Mouse (Mus musculus): Measurements from ENCODE around the gene Cald1. TPM values are rescaled to one million over a fixed set of nuclear protein-coding genes. Genes with fewer than 3 reads are reported as not detected.
A peak's percentile ranks its signal among the peaks of the same experiment; 100 is the strongest.

The Cald1 gene
- polyA plus RNA-seq, 1 experiment from 2014 or later, result 173 TPM

DNA sequence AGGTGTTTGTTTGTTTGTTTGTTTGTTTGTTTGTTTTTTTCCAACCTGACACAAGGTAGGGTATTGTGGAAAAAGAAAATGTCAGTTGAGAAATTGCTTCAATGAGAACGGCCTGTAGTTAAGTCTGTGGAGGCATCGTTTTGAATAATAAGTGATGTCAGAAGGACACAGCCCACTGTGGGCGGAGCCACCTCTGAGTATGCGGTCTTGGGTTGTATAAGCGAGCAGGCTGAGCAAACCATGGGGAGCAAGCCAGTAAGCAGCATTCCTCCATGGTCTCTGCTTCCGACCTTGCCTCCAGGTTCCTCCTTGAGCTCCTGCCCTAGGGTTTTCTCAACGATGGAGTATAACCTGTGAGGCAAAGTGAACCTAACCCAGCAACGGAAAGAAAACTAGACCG is 7.6 kb upstream of the Cald1 start:
- no peaks in the 10 kb centered on the region for H3K36me3 ChIP-seq
- no peak overlapping the region for H3K9ac ChIP-seq
- H3K4me3 ChIP-seq, result no peak overlapping the region
- H3K27ac ChIP-seq (replicated peaks), result no peak overlapping the region
- H3K4me1 ChIP-seq, result no peaks in the 10 kb centered on the region
- no peaks in the 10 kb centered on the region for H3K9me3 ChIP-seq
- no peak overlapping the region for H3K4me2 ChIP-seq
- 84% methylated on average over 9 of the region's 9 CpGs for WGBS
- no peaks in the 10 kb centered on the region for H3K27me3 ChIP-seq (replicated peaks)
- no peak for ATAC-seq (ENCODE audit: extremely low read depth, insufficient number of reproducible peaks, low FRiP score, low TSS enrichment)

DNA sequence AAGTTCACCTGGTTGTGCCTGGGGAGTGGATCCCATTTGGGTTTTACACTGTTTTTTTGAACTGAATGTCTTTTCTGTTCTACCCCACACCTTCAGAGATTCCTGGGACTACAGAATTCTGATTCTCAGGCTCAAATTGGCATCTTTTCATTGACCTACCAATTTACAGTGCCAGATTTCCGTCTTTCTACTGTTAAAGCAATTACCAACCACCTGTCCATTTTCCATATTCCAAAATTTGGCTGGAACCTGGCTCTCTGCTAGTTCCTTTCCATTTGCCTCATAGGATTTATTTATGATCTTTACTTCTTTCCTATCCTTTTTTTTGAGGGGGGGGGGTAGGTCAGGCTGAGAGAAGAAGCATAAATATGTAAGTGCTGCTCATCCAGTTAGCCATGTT is 4.9 kb upstream of the Cald1 start:
- ATAC-seq (ENCODE audit: extremely low read depth, insufficient number of reproducible peaks, low FRiP score, low TSS enrichment), result no peak
- 88% methylated on average over 1 of the region's 1 CpGs for WGBS
- no peak overlapping the region for H3K4me2 ChIP-seq
- H3K36me3 ChIP-seq, result no peaks in the 10 kb centered on the region
- H3K4me3 ChIP-seq, result no peak overlapping the region
- no peaks in the 10 kb centered on the region for H3K27me3 ChIP-seq (replicated peaks)
- H3K9me3 ChIP-seq, result no peaks in the 10 kb centered on the region
- H3K27ac ChIP-seq (replicated peaks), result no peak overlapping the region
- peaks cover 22% of the 10 kb centered on the region for H3K4me1 ChIP-seq
- H3K9ac ChIP-seq, result no peak overlapping the region

DNA sequence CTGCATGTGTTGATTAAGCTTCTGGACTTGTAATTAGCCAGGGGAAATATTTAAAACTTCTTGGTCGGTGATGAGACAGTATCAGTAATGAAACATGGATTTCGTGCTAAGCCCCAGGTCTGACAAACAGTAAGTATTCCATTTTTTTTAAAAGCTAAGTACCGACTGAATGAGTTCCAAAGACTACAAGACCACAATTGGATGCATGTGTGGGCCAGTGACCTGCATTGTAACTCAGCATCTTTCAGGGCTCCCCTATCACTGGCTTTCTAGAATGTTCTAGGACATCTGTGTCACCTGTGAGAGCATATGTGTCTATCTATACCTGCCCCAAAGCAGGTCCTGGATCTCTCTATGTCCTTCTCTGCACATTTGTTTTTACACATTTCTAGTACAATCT is 984 bp upstream of the Cald1 start:
- 71% methylated on average over 3 of the region's 3 CpGs for WGBS
- Histone ChIP-seq H3K4me2 (peak overlapping the region; percentile 75), H3K4me3 (no peak overlapping the region), H3K9me3 (no peaks in the 10 kb centered on the region), H3K27ac (replicated peaks) (peak overlapping the region; percentile 93), H3K27me3 (replicated peaks) (no peaks in the 10 kb centered on the region), H3K9ac (peak overlapping the region; percentile 89; the same call in 1 of the 2 replicates), H3K4me1 (peaks cover 49% of the 10 kb centered on the region), H3K36me3 (no peaks in the 10 kb centered on the region)
- no peak for ATAC-seq (ENCODE audit: extremely low read depth, insufficient number of reproducible peaks, low FRiP score, low TSS enrichment)

DNA sequence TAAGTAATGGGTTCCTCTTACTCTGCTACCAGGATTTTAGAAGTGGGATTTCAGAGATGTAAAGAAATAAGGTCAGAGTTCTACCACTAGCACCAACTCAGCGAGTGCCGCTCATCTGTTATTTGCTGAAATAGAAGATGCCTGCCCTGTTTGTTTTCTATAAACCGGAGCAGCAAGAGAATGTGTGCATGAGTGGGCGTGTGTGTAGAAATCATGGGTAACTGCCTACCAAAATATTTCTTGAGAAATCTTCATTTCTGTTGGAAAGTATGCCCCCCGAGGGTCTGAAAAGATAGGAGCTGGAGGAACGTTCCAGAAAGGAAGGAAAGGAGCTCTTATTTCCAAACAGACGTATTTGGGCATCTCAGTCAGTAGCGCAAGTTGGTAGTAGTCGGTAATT is 871 bp downstream of the Cald1 start:
- Histone ChIP-seq H3K36me3 (0 out of 2 replicates have a peak, but pooled peaks cover 1% of the 10 kb centered on the region), H3K4me1 (peaks cover 66% of the 10 kb centered on the region), H3K27ac (replicated peaks) (peak overlapping the region; percentile 93), H3K4me2 (peak overlapping the region; percentile 75), H3K27me3 (replicated peaks) (no peaks in the 10 kb centered on the region), H3K9me3 (no peaks in the 10 kb centered on the region), H3K9ac (peak overlapping the region; percentile 89), H3K4me3 (peak overlapping the region; percentile 58)
- ATAC-seq (ENCODE audit: extremely low read depth, insufficient number of reproducible peaks, low FRiP score, low TSS enrichment), result no peak
- 21% methylated on average over 9 of the region's 9 CpGs for WGBS

DNA sequence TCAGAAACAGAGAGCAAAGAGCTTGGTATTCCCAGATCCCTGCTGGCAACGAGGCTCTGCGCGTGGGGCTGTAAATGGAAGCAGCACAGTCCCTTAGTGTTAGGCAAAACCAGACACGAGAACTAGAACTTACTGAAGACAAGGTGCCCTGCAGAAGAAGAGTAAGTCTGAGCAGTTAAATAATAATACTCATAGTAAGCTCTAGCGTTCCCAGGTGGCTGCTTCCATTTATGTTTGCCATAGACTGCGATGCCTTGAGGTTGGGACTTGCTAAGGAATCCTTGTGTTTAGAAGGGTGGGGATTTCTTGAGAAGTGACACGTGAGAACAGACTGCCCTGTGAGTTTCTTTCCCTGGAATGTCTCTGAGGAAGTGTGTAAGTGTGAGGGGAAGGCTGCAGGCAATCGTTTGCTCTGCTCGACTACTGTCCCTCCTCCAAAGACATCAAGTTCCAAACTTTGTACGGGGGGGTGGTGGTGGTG is 1.4 kb downstream of the Cald1 start:
- peak overlapping the region; percentile 58 for H3K4me3 ChIP-seq
- H3K27ac ChIP-seq (replicated peaks), result peak overlapping the region; percentile 93
- ATAC-seq (ENCODE audit: extremely low read depth, insufficient number of reproducible peaks, low FRiP score, low TSS enrichment), result no peak
- 18% methylated on average over 10 of the region's 10 CpGs for whole genome bisulfite sequencing
- peak overlapping the region; percentile 89 for H3K9ac ChIP-seq
- peaks cover 70% of the 10 kb centered on the region for H3K4me1 ChIP-seq
- H3K9me3 ChIP-seq, result no peaks in the 10 kb centered on the region
- peak overlapping the region; percentile 75 for H3K4me2 ChIP-seq
- 0 out of 2 replicates have a peak, but pooled peaks cover 4% of the 10 kb centered on the region for H3K36me3 ChIP-seq
- H3K27me3 ChIP-seq (replicated peaks), result no peaks in the 10 kb centered on the region

DNA sequence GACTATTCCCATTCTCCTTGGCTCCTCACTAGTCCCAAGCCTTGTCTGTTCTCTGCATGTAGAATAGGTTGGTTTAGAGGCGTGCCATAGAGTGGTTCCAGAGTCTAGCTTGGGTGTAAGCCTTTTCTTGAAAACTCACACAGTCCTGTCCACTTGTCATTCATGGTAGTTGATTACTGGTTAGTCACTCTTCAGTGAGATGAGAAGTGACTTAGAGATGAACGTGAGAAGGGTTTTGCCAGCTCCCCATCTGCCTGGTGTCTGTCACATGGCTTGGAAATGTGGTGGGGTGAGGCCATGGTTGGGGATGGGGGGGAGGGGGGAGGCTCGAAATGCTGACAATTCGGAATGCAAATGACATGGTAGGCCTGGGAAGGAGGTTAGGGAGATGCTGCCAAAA is 2.5 kb downstream of the Cald1 start:
- WGBS, result 63% methylated on average over 4 of the region's 4 CpGs
- Histone ChIP-seq H3K4me2 (peak overlapping the region; percentile 75), H3K27me3 (replicated peaks) (no peaks in the 10 kb centered on the region), H3K36me3 (0 out of 2 replicates have a peak, but pooled peaks cover 4% of the 10 kb centered on the region), H3K4me3 (peak overlapping the region; percentile 58), H3K4me1 (peaks cover 80% of the 10 kb centered on the region), H3K9me3 (no peaks in the 10 kb centered on the region), H3K9ac (peak overlapping the region; percentile 89), H3K27ac (replicated peaks) (peak overlapping the region; percentile 93; the same call in 1 of the 2 replicates)
- ATAC-seq (ENCODE audit: extremely low read depth, insufficient number of reproducible peaks, low FRiP score, low TSS enrichment), result no peak

DNA sequence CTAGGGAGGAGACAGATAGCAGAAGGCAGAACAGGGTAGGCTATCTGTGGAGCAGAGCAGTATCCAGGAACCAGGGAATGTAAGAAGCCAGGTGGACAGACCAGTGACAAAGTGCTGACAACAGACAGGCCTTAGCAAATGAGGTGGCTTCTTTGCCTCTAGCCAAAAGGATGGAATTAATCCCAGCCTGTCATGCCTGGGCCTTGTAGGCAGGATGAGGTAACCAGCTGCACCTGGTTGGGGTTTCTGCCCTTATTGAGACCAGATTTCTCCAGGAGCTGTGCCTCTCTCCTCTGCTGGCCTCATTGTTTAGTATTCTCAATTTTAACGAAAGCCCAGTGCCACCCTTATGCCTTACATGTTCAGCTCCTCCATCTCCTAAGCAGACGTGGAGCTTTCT is 3.8 kb downstream of the Cald1 start:
- Histone ChIP-seq H3K27ac (replicated peaks) (no peak overlapping the region), H3K9me3 (no peaks in the 10 kb centered on the region), H3K27me3 (replicated peaks) (no peaks in the 10 kb centered on the region), H3K36me3 (peaks cover 4% of the 10 kb centered on the region; the same call in 1 of the 2 replicates), H3K9ac (peak overlapping the region; percentile 8; the same call in 1 of the 2 replicates), H3K4me2 (peak overlapping the region; percentile 16), H3K4me1 (peaks cover 82% of the 10 kb centered on the region), H3K4me3 (no peak overlapping the region)
- no peak for ATAC-seq (ENCODE audit: extremely low read depth, insufficient number of reproducible peaks, low FRiP score, low TSS enrichment)
- 59% methylated on average over 2 of the region's 2 CpGs for WGBS

DNA sequence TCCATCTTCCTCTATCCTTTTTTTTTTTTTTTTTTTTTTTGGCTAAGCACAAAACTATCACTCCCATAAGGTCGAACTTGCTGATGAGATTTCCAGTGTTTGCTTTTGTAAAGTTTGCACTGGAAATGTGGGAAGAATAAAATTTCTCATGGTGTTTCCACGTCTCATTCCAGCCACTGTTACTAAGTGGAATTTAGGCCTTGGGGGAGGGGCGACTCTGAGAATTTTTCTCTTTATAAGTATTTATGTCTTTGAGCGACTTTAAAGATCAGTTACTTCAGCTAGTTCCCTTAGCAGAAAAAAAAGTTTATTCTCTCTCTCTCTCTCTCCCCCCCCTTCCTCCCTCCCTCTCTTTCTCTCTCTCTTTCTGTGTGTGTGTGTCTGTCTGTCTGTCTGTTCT is 8.1 kb downstream of the Cald1 start:
- Histone ChIP-seq H3K9ac (0 out of 2 replicates have a peak overlapping the region, but pooled peaks have one; percentile 29), H3K27me3 (replicated peaks) (no peaks in the 10 kb centered on the region), H3K4me2 (no peak overlapping the region), H3K9me3 (no peaks in the 10 kb centered on the region), H3K36me3 (peaks cover 4% of the 10 kb centered on the region; the same call in 1 of the 2 replicates), H3K4me3 (no peak overlapping the region), H3K4me1 (peaks cover 93% of the 10 kb centered on the region), H3K27ac (replicated peaks) (peak overlapping the region; percentile 78)
- no peak for ATAC-seq (ENCODE audit: extremely low read depth, insufficient number of reproducible peaks, low FRiP score, low TSS enrichment)
- 52% methylated on average over 4 of the region's 4 CpGs for WGBS

DNA sequence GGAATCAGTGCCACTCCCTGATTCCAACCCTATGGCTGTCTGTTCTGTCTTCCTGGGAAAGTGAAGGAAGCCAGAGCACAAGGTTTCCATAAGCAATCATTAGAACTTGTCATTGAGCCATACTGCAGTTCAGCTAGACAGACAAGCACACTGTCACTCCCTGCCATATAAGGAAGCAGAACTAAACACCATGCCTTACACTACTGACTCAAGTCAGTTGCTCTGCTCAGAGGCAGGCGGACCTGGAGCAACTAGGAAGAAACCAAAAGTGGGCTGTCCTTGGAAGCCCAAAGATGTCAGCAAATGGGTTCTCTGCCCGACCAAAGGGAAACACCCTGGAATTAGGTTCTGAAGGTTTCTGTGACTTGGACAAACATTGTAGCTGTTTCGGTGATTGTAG is 10.3 kb downstream of the Cald1 start:
- WGBS, result 50% methylated on average over 3 of the region's 3 CpGs

DNA sequence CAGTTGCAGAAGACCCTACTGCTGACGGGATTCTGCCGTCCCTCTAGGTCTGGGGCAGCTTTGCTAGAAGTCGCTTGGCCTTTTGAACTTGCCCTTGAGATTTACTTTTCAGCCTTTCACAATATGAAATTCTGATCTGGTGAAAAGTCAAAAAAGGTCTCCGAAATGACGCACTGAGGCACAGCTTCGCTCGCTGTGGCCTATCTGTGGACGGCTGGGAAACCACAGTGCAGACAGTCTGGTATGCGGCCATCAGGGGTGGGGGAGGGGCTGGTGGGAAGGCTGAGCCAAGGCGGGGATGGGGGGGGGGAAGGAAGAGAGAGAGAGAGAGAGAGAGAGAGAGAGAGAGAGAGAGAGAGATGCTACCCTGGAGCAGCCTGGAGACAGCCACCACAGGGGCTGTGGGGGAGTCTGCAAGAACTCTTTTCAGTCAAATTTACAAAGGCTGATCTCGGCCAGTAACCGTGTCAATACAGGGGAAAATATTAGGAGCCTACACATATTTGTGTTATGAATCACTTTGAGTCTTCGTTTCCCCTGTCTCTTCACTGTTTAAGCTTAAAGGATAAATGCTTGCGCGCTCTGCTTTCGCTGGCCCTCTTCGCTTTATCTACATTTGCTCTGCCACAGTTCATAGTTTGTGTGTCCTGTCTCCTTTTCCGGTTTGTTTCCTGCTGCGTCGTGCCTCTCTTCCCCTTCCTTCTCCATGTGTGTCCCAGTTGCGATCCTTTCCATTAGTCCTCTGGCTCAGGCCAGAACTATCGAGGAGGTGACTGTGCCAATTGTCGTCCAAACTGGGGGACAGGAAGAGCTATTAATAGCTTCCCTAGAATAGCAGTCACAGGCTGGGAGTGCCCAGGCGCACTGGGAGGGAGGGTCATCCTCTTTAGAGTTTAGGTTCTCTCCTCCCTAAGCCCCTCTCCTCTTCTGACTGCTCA is 11.9 kb downstream of the Cald1 start:
- ATAC-seq (ENCODE audit: extremely low read depth, insufficient number of reproducible peaks, low FRiP score, low TSS enrichment), result peak; percentile 71; the same call in 1 of the 2 replicates
- Histone ChIP-seq H3K4me3 (peak overlapping the region; percentile 38), H3K4me1 (peaks cover 84% of the 10 kb centered on the region), H3K4me2 (peak overlapping the region; percentile 69), H3K9ac (peak overlapping the region; percentile 74), H3K36me3 (no peaks in the 10 kb centered on the region; the same call in 1 of the 2 replicates), H3K9me3 (no peaks in the 10 kb centered on the region), H3K27ac (replicated peaks) (peak overlapping the region; percentile 96), H3K27me3 (replicated peaks) (no peaks in the 10 kb centered on the region)
- WGBS, result 5% methylated on average over 24 of the region's 24 CpGs

More for the DNA sequence above, 10.3 kb downstream of the Cald1 start:
- H3K4me1 ChIP-seq, result peaks cover 94% of the 10 kb centered on the region
- H3K27me3 ChIP-seq (replicated peaks), result no peaks in the 10 kb centered on the region
- H3K27ac ChIP-seq (replicated peaks), result peak overlapping the region; percentile 96
- no peaks in the 10 kb centered on the region for H3K9me3 ChIP-seq
- H3K9ac ChIP-seq, result no peak overlapping the region
- peak overlapping the region; percentile 69; the same call in 1 of the 2 replicates for H3K4me2 ChIP-seq
- peaks cover 4% of the 10 kb centered on the region; the same call in 1 of the 2 replicates for H3K36me3 ChIP-seq
- ATAC-seq (ENCODE audit: extremely low read depth, insufficient number of reproducible peaks, low FRiP score, low TSS enrichment), result no peak
- H3K4me3 ChIP-seq, result no peak overlapping the region

DNA sequence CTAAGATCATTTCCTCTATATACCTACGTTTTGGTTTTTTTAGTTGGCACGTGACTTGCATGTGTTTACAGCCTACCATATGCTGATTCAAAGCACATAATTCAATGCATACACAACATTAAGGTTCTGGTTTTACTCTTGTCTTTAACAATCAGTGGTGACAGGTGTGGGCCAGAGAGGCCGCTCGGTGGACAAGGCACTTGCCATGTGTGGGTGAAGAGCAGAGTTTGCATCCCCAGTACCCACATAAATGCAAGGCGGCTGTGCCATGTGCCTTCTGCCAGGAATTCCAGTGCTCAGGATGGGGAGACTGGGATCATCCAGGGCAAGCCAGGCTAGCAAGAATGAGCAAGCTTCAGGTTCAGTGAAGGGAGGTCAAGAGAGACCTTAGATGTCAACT is 14.8 kb downstream of the Cald1 start:
- H3K4me2 ChIP-seq, result no peak overlapping the region
- no peaks in the 10 kb centered on the region for H3K9me3 ChIP-seq
- H3K4me3 ChIP-seq, result no peak overlapping the region
- H3K27ac ChIP-seq (replicated peaks), result peak overlapping the region; percentile 67; the same call in 1 of the 2 replicates
- no peak for ATAC-seq (ENCODE audit: extremely low read depth, insufficient number of reproducible peaks, low FRiP score, low TSS enrichment)
- 61% methylated on average over 5 of the region's 5 CpGs for WGBS
- H3K9ac ChIP-seq, result no peak overlapping the region
- H3K27me3 ChIP-seq (replicated peaks), result no peaks in the 10 kb centered on the region
- no peaks in the 10 kb centered on the region for H3K36me3 ChIP-seq
- H3K4me1 ChIP-seq, result peaks cover 60% of the 10 kb centered on the region

Data from heart, embryonic 13.5 days (tissue).